Mouse (Mus musculus): Measurements from ENCODE around the gene Crim1. TPM values are rescaled to one million over a fixed set of nuclear protein-coding genes. Genes with fewer than 3 reads are reported as not detected.

The Crim1 gene
- polyA plus RNA-seq, 1 experiment: 55.2 TPM

DNA sequence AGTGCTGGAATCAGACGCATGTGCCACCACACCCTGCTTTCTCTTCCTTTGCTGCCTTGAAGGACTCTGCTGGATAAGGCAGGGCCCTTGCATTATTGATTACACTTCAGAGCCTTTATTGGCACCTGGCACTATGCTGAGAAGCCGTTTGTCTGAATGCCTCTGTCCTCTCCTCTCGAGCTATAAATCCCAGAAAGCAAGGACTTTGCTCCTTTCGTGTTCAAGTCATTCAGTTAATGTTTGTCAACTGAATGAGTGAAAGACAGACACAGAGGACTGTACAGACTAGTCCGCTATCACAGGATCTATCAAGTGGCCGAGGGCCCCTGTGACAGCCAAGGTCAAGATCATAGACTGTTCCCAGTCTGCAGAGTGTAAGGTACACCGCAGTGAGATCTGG is 73.8 kb downstream of the Crim1 start:
- Histone ChIP-seq H3K4me3 (ENCODE audit: insufficient read depth, low read length) (no peak overlapping the region), H3K4me1 (ENCODE audit: control insufficient read depth, insufficient read depth, low read length) (peaks cover 21% of the 10 kb centered on the region), H3K27ac (ENCODE audit: insufficient read depth, low read length) (no peak overlapping the region)
- no peak for TF ChIP-seq POLR2A (IDR thresholded peaks at IDR 0.05; ENCODE audit: low read depth, low read length)
- TF ChIP-seq CTCF (IDR thresholded peaks at IDR 0.05; ENCODE audit: borderline replicate concordance, insufficient read depth, low read length): no peak

DNA sequence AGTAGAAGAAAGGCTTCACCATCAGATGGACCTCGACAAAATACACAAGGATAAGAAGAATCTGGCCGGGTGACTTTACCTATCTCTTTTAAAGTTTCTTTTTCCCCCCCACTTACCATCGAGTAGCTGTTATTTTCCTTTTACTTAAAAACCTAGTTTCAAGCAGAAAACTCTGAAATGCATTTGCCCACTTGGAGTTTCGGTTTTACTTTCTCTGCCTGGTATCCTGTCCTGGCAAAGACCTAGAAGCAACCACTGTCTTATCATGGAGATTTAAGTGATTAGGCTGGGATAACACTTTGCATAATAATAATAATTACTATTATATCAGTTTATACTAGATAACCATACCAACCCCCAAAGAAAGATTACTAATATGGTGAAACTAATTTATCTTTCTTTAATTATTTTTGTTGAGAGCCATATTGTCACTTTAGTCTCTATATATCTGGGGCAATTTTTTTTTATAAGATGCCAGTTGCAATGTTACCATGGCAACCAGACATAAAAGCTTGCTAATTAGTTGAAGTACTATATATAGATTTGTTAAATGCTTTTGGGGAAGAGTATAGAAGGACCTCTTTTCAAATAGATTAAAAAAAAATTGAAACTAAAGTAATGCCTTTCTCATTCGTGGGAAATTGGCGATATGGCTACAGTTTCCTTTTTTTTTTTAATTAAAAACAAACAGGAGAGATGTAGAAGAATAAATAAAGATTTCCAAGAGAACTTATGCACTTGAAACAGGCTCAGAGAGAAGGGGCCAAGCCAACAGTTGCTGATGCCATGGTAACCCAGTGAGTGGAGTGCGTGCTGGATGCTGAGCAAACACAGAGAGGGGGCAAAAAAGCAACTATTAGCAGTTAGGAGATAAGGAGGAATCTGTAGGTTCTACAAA is 74.8 kb downstream of the Crim1 start:
- Histone ChIP-seq H3K4me1 (ENCODE audit: control insufficient read depth, insufficient read depth, low read length) (peaks cover 21% of the 10 kb centered on the region), H3K4me3 (ENCODE audit: insufficient read depth, low read length) (no peak overlapping the region), H3K27ac (ENCODE audit: insufficient read depth, low read length) (no peak overlapping the region; the same call in 1 of the 2 replicates)
- TF ChIP-seq POLR2A (IDR thresholded peaks at IDR 0.05; ENCODE audit: low read depth, low read length): no peak
- no peak for TF ChIP-seq CTCF (IDR thresholded peaks at IDR 0.05; ENCODE audit: borderline replicate concordance, insufficient read depth, low read length)

DNA sequence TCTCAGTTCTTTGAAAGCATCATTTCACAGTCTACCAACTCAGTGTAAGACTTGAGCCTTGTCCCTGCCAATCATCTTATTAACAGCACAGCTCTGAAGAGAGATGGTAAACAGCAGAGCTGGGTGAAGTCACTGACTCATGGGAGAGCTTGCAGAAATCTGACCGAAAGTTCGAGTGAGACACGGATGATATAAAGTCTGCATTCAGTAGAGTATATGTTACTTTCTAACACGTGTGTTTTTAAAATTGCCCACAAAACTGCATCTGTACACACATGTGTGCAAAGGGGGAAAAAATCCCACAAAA is 75.4 kb downstream of the Crim1 start:
- Histone ChIP-seq H3K4me1 (ENCODE audit: control insufficient read depth, insufficient read depth, low read length) (peaks cover 19% of the 10 kb centered on the region), H3K27ac (ENCODE audit: insufficient read depth, low read length) (no peak overlapping the region; the same call in 1 of the 2 replicates), H3K4me3 (ENCODE audit: insufficient read depth, low read length) (no peak overlapping the region)
- TF ChIP-seq POLR2A (IDR thresholded peaks at IDR 0.05; ENCODE audit: low read depth, low read length) (no peak), CTCF (IDR thresholded peaks at IDR 0.05; ENCODE audit: borderline replicate concordance, insufficient read depth, low read length) (no peak)

DNA sequence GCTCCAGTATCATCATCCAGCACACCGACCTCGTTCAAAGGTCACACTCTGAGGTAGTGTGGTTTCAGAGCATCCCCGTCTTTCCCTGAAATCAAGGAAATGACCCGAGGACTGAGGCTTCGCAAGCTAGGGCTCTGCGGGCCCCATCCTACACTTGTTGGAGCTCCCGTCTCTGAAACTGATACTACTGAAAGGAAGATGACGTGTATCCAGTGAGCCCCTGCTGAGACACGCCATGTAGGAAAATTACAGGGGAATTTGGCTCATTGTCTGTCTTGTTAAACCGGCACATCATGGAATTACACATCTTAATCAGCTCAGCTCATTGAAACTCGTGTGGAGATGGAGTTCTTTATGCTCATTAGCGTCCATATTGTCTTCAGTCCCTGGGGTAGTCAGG is 79.1 kb downstream of the Crim1 start:
- no peak for TF ChIP-seq POLR2A (IDR thresholded peaks at IDR 0.05; ENCODE audit: low read depth, low read length)
- H3K4me3 ChIP-seq (ENCODE audit: insufficient read depth, low read length): no peak overlapping the region
- no peaks in the 10 kb centered on the region; the same call in 1 of the 2 replicates for H3K4me1 ChIP-seq (ENCODE audit: control insufficient read depth, insufficient read depth, low read length)
- H3K27ac ChIP-seq (ENCODE audit: insufficient read depth, low read length): no peak overlapping the region

DNA sequence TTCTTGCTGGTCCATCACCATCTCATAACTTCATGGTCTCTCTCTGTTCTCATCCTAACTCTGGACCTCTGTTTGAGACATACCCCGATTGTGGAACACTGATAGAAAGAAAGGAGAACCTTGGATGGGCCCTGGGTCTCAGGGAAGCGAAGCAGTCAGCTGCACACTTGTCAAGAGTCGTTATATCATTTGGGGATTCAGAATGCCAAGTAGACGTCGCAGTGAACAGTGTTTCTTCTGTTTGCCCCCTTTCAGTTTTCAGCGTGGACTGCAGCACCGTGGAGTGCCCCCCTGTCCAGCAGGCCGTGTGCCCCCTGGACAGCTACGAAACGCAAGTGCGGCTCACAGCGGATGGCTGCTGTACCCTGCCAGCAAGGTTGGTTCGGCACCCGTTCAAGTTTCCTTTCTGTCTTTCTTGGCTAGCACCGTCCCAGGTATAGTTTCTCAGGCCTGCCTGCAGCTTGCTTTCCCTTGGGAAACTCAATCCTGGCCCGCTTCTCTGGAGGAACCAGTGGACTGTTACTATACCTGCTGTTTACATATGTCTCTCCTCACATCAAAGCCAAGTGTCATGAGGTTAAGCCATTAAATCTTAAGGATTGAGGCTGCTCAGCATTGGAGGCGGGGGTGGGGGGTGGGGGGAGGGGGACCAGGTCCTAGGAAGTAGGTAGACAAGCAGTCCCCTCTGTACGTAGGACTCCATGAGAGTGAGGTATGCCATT is 81.1 kb downstream of the Crim1 start:
- Histone ChIP-seq H3K27ac (ENCODE audit: insufficient read depth, low read length) (no peak overlapping the region), H3K4me3 (ENCODE audit: insufficient read depth, low read length) (no peak overlapping the region), H3K4me1 (ENCODE audit: control insufficient read depth, insufficient read depth, low read length) (no peaks in the 10 kb centered on the region; the same call in 1 of the 2 replicates)
- TF ChIP-seq CTCF (IDR thresholded peaks at IDR 0.05; ENCODE audit: borderline replicate concordance, insufficient read depth, low read length): no peak
- TF ChIP-seq POLR2A (IDR thresholded peaks at IDR 0.05; ENCODE audit: low read depth, low read length): no peak

DNA sequence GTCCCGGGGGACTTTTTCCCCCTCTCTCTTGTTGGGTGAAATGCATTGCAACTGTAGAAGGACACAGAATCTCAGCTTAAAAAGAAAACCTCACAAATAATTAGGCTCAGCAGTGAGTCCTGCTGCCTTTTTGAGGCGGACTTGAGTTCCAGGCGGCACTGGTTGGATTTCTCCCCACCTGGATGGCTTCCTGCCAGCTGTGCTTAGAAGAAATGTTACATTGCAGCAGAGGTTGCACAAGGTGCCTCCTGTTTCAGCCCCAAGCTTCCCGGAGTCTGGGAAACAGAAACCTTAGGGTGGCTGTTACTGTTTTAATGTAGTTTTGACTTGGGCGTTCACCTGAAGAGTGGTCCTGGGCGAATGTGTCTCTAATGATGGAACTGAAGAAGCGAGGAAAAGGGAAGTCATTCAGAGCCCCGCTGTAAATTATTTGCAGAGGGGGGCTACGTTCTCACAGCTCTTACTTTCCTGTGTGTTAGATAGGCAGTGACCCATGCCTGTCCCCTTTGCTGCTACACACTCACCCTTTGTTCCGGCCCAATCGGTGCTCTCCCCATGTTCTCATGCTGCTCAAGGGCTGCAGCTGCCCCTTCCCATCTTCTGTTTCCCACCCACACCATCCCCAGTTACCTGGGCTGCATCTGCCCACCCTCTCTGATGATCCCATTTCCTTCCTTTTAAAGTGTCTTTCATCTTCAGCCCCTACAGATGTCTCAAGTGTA is 83.4 kb downstream of the Crim1 start:
- Histone ChIP-seq H3K27ac (ENCODE audit: insufficient read depth, low read length) (no peak overlapping the region), H3K4me1 (ENCODE audit: control insufficient read depth, insufficient read depth, low read length) (peaks cover 3% of the 10 kb centered on the region; the same call in 1 of the 2 replicates), H3K4me3 (ENCODE audit: insufficient read depth, low read length) (no peak overlapping the region)
- TF ChIP-seq POLR2A (IDR thresholded peaks at IDR 0.05; ENCODE audit: low read depth, low read length) (no peak), CTCF (IDR thresholded peaks at IDR 0.05; ENCODE audit: borderline replicate concordance, insufficient read depth, low read length) (no peak)

DNA sequence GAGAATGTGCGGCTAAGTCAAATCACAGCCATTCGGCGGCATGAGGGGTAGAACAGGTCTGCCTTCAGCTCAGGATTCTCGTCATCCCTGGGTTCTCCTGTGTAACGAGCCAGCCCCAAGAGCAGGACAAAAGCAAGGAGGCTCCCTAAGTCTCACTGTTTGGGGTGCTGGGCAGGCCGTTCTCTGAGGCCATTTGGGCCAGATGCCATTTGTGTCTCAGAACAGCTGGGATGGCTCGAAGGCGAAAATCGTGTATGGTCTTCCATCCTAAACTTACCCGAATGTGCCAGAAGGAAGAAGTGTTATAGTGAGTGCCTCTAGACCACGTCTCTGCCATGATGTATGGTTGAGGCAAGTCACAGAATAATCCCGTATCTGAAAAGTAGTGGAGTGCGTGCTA is 86.0 kb downstream of the Crim1 start:
- TF ChIP-seq CTCF (IDR thresholded peaks at IDR 0.05; ENCODE audit: borderline replicate concordance, insufficient read depth, low read length) (no peak), POLR2A (IDR thresholded peaks at IDR 0.05; ENCODE audit: low read depth, low read length) (no peak)
- Histone ChIP-seq H3K4me1 (ENCODE audit: control insufficient read depth, insufficient read depth, low read length) (peaks cover 3% of the 10 kb centered on the region; the same call in 1 of the 2 replicates), H3K27ac (ENCODE audit: insufficient read depth, low read length) (no peak overlapping the region), H3K4me3 (ENCODE audit: insufficient read depth, low read length) (no peak overlapping the region)

DNA sequence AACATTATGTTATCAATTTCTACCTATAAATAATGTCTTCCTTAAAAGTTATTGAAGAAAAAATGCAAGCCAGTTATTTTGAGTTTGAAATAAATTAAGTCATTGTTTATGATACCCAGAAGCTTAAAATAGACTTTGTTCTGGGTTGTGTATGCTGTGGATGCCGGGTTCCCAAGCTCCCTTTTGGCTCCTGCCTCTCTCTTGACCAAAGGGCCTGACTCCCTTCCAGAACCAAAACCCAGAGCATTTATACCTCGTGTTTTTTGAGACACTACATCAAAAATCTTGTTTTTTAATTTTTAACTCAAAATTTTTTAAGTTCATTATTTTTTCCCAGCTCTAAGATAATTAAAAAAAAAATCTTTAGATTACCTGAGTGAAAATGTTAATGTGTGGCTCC is 87.3 kb downstream of the Crim1 start:
- peaks cover 10% of the 10 kb centered on the region for H3K4me1 ChIP-seq (ENCODE audit: control insufficient read depth, insufficient read depth, low read length)
- TF ChIP-seq CTCF (IDR thresholded peaks at IDR 0.05; ENCODE audit: borderline replicate concordance, insufficient read depth, low read length) (no peak), POLR2A (IDR thresholded peaks at IDR 0.05; ENCODE audit: low read depth, low read length) (no peak)
- no peak overlapping the region for H3K4me3 ChIP-seq (ENCODE audit: insufficient read depth, low read length)
- no peak overlapping the region for H3K27ac ChIP-seq (ENCODE audit: insufficient read depth, low read length)

DNA sequence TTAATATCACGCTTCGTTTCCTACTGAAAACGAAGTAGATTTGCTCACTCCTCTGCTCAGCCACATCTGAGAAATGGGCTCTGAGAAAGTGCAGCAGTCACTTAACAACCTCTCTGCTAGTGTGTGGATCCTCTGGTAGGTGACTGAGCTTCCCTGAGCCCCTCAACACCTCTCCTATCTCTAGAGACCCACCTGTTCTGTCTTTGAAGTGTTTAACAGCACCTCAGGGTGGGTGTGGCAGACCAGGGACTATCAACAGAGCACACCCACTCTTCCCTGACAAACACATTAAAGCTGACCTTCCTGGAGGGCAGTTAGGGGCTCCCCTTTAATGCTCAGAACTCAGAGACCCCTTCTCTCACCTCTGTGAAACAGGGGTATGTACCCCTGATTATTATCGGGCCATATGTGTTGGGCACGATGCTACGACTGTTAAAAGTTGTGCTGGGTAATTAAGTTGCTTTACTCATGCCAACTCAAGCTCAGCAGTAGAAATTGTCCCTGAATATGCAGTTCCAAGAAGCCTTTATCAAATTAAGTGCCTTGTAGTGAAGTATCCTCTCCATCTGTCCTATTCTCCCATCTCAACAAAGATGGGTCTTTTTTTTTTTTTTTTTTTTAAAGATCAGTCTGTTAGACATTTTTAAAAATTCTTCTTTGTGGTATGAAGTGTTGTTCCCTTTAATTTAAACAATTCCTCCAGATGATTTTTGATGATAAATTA is 90.3 kb downstream of the Crim1 start:
- Histone ChIP-seq H3K4me1 (ENCODE audit: control insufficient read depth, insufficient read depth, low read length) (peaks cover 11% of the 10 kb centered on the region), H3K27ac (ENCODE audit: insufficient read depth, low read length) (peak overlapping the region; percentile 38; the same call in 1 of the 2 replicates), H3K4me3 (ENCODE audit: insufficient read depth, low read length) (no peak overlapping the region)
- no peak for TF ChIP-seq POLR2A (IDR thresholded peaks at IDR 0.05; ENCODE audit: low read depth, low read length)
- no peak for TF ChIP-seq CTCF (IDR thresholded peaks at IDR 0.05; ENCODE audit: borderline replicate concordance, insufficient read depth, low read length)

All from embryonic fibroblast, embryonic 13.5 days (primary cell).